Mouse (Mus musculus) CH12.LX (cell line): ENCODE measurements around the gene 5730522E02Rik. TPM values are rescaled to one million over a fixed set of nuclear protein-coding genes. Genes with fewer than 3 reads are reported as not detected.
A peak's percentile ranks its signal among the peaks of the same experiment; 100 is the strongest.

ENCODE experiments used
- DNase-seq: peaks from one replicate; pipeline ENCODE4 v3.0.0-alpha.2; 2013; ENCODE audit errors: extremely low read depth
- H3K27ac ChIP-seq: 2 replicates; pipeline ENCODE4 v1.5.1; 2012; ENCODE audit warnings: low read depth, mild to moderate bottlenecking, control low read depth, moderate library complexity; ENCODE audit not compliant: insufficient read depth
- H3K27me3 ChIP-seq: replicated peaks from 2 replicates; pipeline ENCODE3; 2012; ENCODE audit warnings: inconsistent platforms
- H3K36me3 ChIP-seq, 2 experiments: replicated peaks in 1 of 2; 2 replicates each; pipeline versions ENCODE3 to v1.6.1; 2012; ENCODE audit warnings: inconsistent platforms in 1 of 2, low read length in 1 of 2, mild to moderate bottlenecking in 1 of 2, mixed read lengths in 1 of 2, moderate library complexity in 1 of 2; ENCODE audit not compliant: control insufficient read depth in 1 of 2, insufficient read depth in 1 of 2
- H3K4me1 ChIP-seq, 2 experiments: 2 replicates each; pipeline ENCODE4 v1.6.1; 2012; ENCODE audit warnings: inconsistent platforms in 1 of 2, moderate library complexity in 1 of 2; ENCODE audit not compliant: insufficient read depth in 2 of 2, control insufficient read depth in 1 of 2
- H3K4me2 ChIP-seq: 2 replicates; pipeline ENCODE4 v1.6.1; 2012; ENCODE audit warnings: low read depth, mild to moderate bottlenecking, control low read depth; ENCODE audit not compliant: poor library complexity, insufficient read depth, severe bottlenecking
- H3K4me3 ChIP-seq, 3 experiments: fragments of 150-350 bp in 1 of 3; sonication (generic) in 1 of 3; replicated peaks in 1 of 3; 2 replicates each; pipeline versions ENCODE3 to v1.5.1; 2011 to 2012; ENCODE audit warnings: low read depth in 2 of 3, low read length in 2 of 3, mild to moderate bottlenecking in 2 of 3, moderate library complexity in 2 of 3, control low read depth in 1 of 3, improper control_type of control experiment in 1 of 3, inconsistent platforms in 1 of 3, mixed read lengths in 1 of 3; ENCODE audit not compliant: poor library complexity in 1 of 3
- H3K79me2 ChIP-seq: replicated peaks from 2 replicates; pipeline ENCODE4 v1.6.1; 2012; ENCODE audit warnings: mild to moderate bottlenecking, moderate library complexity; ENCODE audit not compliant: control insufficient read depth, poor library complexity, insufficient read depth, severe bottlenecking; ENCODE audit errors: extremely low read depth
- H3K9ac ChIP-seq: 2 replicates; pipeline ENCODE4 v1.6.1; 2012; ENCODE audit warnings: low read depth, mild to moderate bottlenecking, control low read depth, moderate library complexity; ENCODE audit not compliant: insufficient read depth
- H3K9me3 ChIP-seq: replicated peaks from 2 replicates; pipeline ENCODE3; 2012; ENCODE audit warnings: low read length, inconsistent platforms, mixed read lengths
- BHLHE40 ChIP-seq: IDR thresholded peaks from 2 replicates; pipeline ENCODE4 v1.6.1; 2011; ENCODE audit warnings: mild to moderate bottlenecking, low read depth, low read length, improper control_type of control experiment
- CHD2 ChIP-seq: IDR thresholded peaks from 2 replicates; pipeline ENCODE4 v1.6.1; 2011; ENCODE audit warnings: low read length, improper control_type of control experiment
- CTCF ChIP-seq, 2 experiments: IDR thresholded peaks in 1 of 2; conservative IDR thresholded peaks in 1 of 2; 2 replicates each; pipeline ENCODE4 v1.5.1; 2011 to 2012; ENCODE audit warnings: low read depth in 2 of 2, low read length in 2 of 2, improper control_type of control experiment in 1 of 2, inconsistent platforms in 1 of 2, mild to moderate bottlenecking in 1 of 2, moderate library complexity in 1 of 2
- ELF1 ChIP-seq: IDR thresholded peaks from 2 replicates; pipeline ENCODE4 v1.6.1; 2014; ENCODE audit warnings: low read depth, mild to moderate bottlenecking, inconsistent platforms, low read length, improper control_type of control experiment
- ETS1 ChIP-seq: conservative IDR thresholded peaks from 2 replicates; pipeline ENCODE4 v1.6.1; 2012; ENCODE audit warnings: low read depth, mild to moderate bottlenecking, inconsistent platforms, low read length, improper control_type of control experiment, moderate library complexity
- HCFC1 ChIP-seq: IDR thresholded peaks from 2 replicates; pipeline ENCODE4 v1.6.1; 2012; ENCODE audit warnings: low read depth, mild to moderate bottlenecking, inconsistent platforms, low read length, improper control_type of control experiment
- IRF4 ChIP-seq: IDR thresholded peaks from 2 replicates; pipeline ENCODE4 v1.6.1; 2014; ENCODE audit warnings: low read depth, mild to moderate bottlenecking, inconsistent platforms, low read length, improper control_type of control experiment
- JUN ChIP-seq: IDR thresholded peaks from 2 replicates; pipeline ENCODE4 v1.6.1; 2011; ENCODE audit warnings: low read depth, mild to moderate bottlenecking, low read length, improper control_type of control experiment, moderate library complexity; ENCODE audit not compliant: insufficient read depth
- MAFK ChIP-seq: IDR thresholded peaks from 2 replicates; pipeline ENCODE4 v1.6.1; 2011; ENCODE audit warnings: low read length, improper control_type of control experiment; ENCODE audit not compliant: insufficient replicate concordance
- MAX ChIP-seq: IDR thresholded peaks from 2 replicates; pipeline ENCODE4 v1.6.1; 2011; ENCODE audit warnings: low read length, improper control_type of control experiment
- MEF2A ChIP-seq: IDR thresholded peaks from 2 replicates; pipeline ENCODE4 v1.6.1; 2014; ENCODE audit warnings: low read depth, mild to moderate bottlenecking, inconsistent platforms, low read length, improper control_type of control experiment, borderline replicate concordance
- MXI1 ChIP-seq: IDR thresholded peaks from 2 replicates; pipeline ENCODE4 v1.6.1; 2011; ENCODE audit warnings: mild to moderate bottlenecking, low read depth, low read length, improper control_type of control experiment
- MYC ChIP-seq: IDR thresholded peaks from 2 replicates; pipeline ENCODE4 v1.6.1; 2011; ENCODE audit warnings: low read depth, mild to moderate bottlenecking, improper control_type of control experiment, low read length
- NELFE ChIP-seq: IDR thresholded peaks from 2 replicates; pipeline ENCODE4 v1.6.1; 2011; ENCODE audit warnings: low read depth, low read length, improper control_type of control experiment
- RCOR1 ChIP-seq: conservative IDR thresholded peaks from 2 replicates; pipeline ENCODE4 v1.6.1; 2012; ENCODE audit warnings: low read depth, mild to moderate bottlenecking, inconsistent platforms, low read length, improper control_type of control experiment
- SIN3A ChIP-seq: IDR thresholded peaks from 2 replicates; pipeline ENCODE4 v1.6.1; 2012; ENCODE audit warnings: low read length, improper control_type of control experiment, inconsistent platforms
- SMC3 ChIP-seq: IDR thresholded peaks from 2 replicates; pipeline ENCODE4 v1.6.1; 2011; ENCODE audit warnings: low read depth, low read length, improper control_type of control experiment
- TBP ChIP-seq: conservative IDR thresholded peaks from 2 replicates; pipeline ENCODE4 v1.6.1; 2011; ENCODE audit warnings: low read depth, low read length, improper control_type of control experiment
- USF1 ChIP-seq: IDR thresholded peaks from 2 replicates; pipeline ENCODE4 v1.6.1; 2014; ENCODE audit warnings: low read depth, mild to moderate bottlenecking, inconsistent platforms, low read length, improper control_type of control experiment
- USF2 ChIP-seq: conservative IDR thresholded peaks from 2 replicates; pipeline ENCODE4 v1.6.1; 2011; ENCODE audit warnings: low read depth, low read length, improper control_type of control experiment
- ZC3H11A ChIP-seq: IDR thresholded peaks from 2 replicates; pipeline ENCODE4 v1.6.1; 2012; ENCODE audit warnings: low read depth, mild to moderate bottlenecking, inconsistent platforms, low read length, improper control_type of control experiment
- ZKSCAN1 ChIP-seq: IDR thresholded peaks from 2 replicates; pipeline ENCODE4 v1.6.1; 2012; ENCODE audit warnings: low read depth, inconsistent platforms, low read length, improper control_type of control experiment, borderline replicate concordance
- ZMIZ1 ChIP-seq: IDR thresholded peaks from 2 replicates; pipeline ENCODE4 v1.6.1; 2012; ENCODE audit warnings: low read depth, mild to moderate bottlenecking, inconsistent platforms, low read length, improper control_type of control experiment
- dilution Hi-C: fragments of 300-500 bp; cut with MboI; formaldehyde crosslinking; loops from 2 replicates; pipeline ENCODE4 v1.14.3; 2020; ENCODE audit warnings: low sequenced_read_pairs; ENCODE audit not compliant: extremely low pct_unique_long_range_greater_than_20kb, extremely low pct_ligation_motif_present
- in situ Hi-C: fragments of 300-500 bp; cut with MboI; formaldehyde crosslinking; loops from 3 replicates; pipeline ENCODE4 v1.14.3; 2019; ENCODE audit warnings: low sequenced_read_pairs, low pct_ligation_motif_present, low pct_unique_long_range_greater_than_20kb, mixed read lengths
- polyA plus RNA-seq: library from polyadenylated mRNA; unstranded; fragments of >175 nt; gene quantifications from 2 replicates; pipeline ENCODE4 v1.2.1, GENCODE M21; 2012; ENCODE audit warnings: low read depth; ENCODE audit not compliant: insufficient read length
- total RNA-seq, 2 experiments: library from RNA; depleted of rRNA; stranded (reverse); fragments of 300-350 nt in 1 of 2; fragments of >200 nt in 1 of 2; gene quantifications; 2 replicates each; pipeline ENCODE4 v1.2.3; 2012 to 2014

5730522E02Rik gene
- total and polyA plus RNA-seq, 3 experiments, result not detected

DNA sequence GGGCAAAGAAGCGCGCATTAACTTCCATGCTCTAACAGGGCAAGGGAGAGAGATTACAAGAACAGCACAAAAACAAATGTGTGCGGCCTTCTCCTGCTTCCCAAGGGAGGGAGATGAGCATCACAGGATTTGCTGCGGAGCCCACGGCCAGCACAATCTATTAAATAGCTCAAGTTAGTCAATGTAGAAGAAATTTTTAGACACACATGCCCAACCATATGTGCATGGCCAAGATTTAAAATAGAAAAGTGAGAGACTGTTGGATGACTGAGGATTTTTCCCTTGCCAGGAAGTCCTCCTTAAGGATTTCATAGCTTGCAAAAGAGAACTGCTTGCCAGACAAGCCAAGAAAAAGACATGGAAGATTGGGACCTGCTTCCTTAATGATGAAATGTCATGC, 473.3 kb downstream of the 5730522E02Rik start:
- H3K4me3 ChIP-seq, result no peak overlapping the region
- no peaks in the 10 kb centered on the region for H3K79me2 ChIP-seq
- no peaks in the 10 kb centered on the region for H3K36me3 ChIP-seq
- no peak overlapping the region for H3K27ac ChIP-seq
- no peaks in the 10 kb centered on the region for H3K4me1 ChIP-seq
- no peak for DNase-seq
- TF ChIP-seq ZKSCAN1, result no peak
- TF ChIP-seq TBP, result no peak
- no peak for TF ChIP-seq ZC3H11A
- TF ChIP-seq CTCF (conservative IDR thresholded peaks at IDR 0.05 in 1 of 2, IDR thresholded peaks at IDR 0.05 in 1 of 2; ENCODE audit: low read depth in 2 of 2, low read length in 2 of 2), result no peak
- TF ChIP-seq USF1, result no peak
- no peak for TF ChIP-seq BHLHE40
- TF ChIP-seq NELFE, result no peak
- no peak for TF ChIP-seq MAFK
- TF ChIP-seq ELF1, result no peak
- dilution Hi-C loops, result no loop called here
- in situ Hi-C loops, result no loop called here
- no peak overlapping the region for H3K9ac ChIP-seq
- no peak overlapping the region for H3K4me2 ChIP-seq
- H3K9me3 ChIP-seq, result no peaks in the 10 kb centered on the region
- H3K27me3 ChIP-seq, result no peaks in the 10 kb centered on the region

DNA sequence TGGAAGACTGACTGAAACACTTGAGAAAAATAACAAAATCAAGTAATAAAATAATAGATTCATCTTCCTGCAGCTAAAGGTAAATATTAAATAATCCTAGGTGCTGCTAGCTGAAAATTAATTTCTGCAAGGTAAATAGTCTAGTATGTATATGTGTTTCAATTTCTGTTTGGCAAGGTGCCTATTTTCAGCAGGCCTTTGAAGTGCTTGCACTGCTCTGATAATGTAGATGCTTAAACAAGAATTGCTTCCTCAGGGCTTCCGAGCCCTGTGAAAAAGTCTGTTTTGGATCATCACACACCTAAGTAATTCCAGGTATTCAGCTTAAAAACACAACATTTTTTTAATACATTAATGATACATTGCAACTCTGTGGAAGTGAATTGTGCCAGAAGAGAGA, 481.1 kb downstream of the 5730522E02Rik start:
- no peak overlapping the region for H3K4me2 ChIP-seq
- no peak overlapping the region for H3K4me3 ChIP-seq
- no peaks in the 10 kb centered on the region for H3K36me3 ChIP-seq
- no peak overlapping the region for H3K9ac ChIP-seq
- H3K9me3 ChIP-seq, result no peaks in the 10 kb centered on the region
- TF ChIP-seq IRF4, result no peak
- no peak for TF ChIP-seq RCOR1
- no peak for TF ChIP-seq USF1
- no peak for TF ChIP-seq ZMIZ1
- H3K4me1 ChIP-seq, result no peaks in the 10 kb centered on the region
- no peak for DNase-seq
- dilution Hi-C loops (no loop called here), in situ Hi-C loops (no loop called here)
- H3K79me2 ChIP-seq, result no peaks in the 10 kb centered on the region; the same call in 1 of the 2 replicates
- H3K27ac ChIP-seq, result no peak overlapping the region
- no peaks in the 10 kb centered on the region for H3K27me3 ChIP-seq

DNA sequence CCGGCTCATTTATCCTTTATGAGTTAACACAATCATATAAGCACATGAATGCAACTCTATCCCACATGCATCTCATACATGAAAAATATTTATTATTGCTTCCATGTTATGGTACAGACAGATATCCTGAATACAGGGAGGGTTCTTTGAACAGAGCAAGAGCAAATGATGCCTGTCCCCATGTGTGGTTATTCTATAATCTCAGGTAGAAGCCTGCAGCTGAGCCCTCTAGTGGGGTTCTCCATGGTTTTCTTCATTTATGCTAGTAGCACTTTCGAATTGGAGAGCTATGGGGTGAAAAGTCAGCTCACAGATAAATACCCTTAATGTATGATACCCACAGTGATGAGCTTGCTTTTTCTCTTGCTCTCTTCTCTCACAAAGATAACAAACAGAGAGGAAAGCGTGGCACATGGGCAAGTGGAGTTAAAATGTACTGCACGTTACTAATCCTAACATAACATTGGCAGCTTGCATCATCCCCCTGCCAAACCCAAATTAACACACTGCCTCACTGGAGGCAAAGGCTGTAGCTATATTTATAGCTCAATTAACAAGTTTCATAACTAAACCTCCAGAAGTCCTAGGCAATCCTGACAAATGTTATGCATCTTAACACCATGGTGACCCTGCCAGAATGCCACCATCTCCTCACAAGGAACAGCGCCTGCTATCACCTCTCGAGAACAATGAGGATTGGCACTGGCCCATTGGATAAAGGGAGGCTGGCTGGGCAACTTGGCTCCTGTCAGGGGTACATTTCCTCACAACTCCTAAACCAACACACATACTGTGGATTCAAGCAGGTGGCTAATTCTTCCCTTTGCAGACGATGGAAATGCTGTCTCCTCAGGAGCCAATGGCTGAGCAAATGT, 494.9 kb downstream of the 5730522E02Rik start:
- H3K4me3 ChIP-seq, result no peak overlapping the region
- no peaks in the 10 kb centered on the region for H3K27me3 ChIP-seq
- H3K27ac ChIP-seq, result no peak overlapping the region
- dilution Hi-C loops (no loop called here), in situ Hi-C loops (no loop called here)
- H3K4me1 ChIP-seq, result no peaks in the 10 kb centered on the region
- H3K4me2 ChIP-seq, result peak overlapping the region; percentile 10; the same call in 1 of the 2 replicates
- no peaks in the 10 kb centered on the region for H3K36me3 ChIP-seq
- no peaks in the 10 kb centered on the region for H3K9me3 ChIP-seq
- H3K9ac ChIP-seq, result no peak overlapping the region
- DNase-seq, result no peak
- no peaks in the 10 kb centered on the region for H3K79me2 ChIP-seq
- TF ChIP-seq ZKSCAN1 (no peak), MEF2A (no peak), CTCF (conservative IDR thresholded peaks at IDR 0.05 in 1 of 2, IDR thresholded peaks at IDR 0.05 in 1 of 2; ENCODE audit: low read depth in 2 of 2, low read length in 2 of 2) (no peak), MXI1 (no peak), ELF1 (no peak), MAX (no peak), JUN (no peak), IRF4 (no peak), HCFC1 (no peak), SMC3 (no peak), MYC (no peak), SIN3A (no peak), TBP (no peak), ETS1 (no peak), CHD2 (no peak), USF1 (no peak), NELFE (no peak), USF2 (no peak), MAFK (no peak)
